Mouse (Mus musculus) heart, adult 9 months (tissue): ENCODE data around the gene Smpd3.

ENCODE experiments used
- DNase-seq, 2 experiments: peaks; one replicate each; pipeline ENCODE4 v3.0.0; 2022; ENCODE audit warnings: low spot score in 2 of 2

The Smpd3 gene

GRCm38 (mm10) chr8:106232751-106233150, 105.0 kb downstream of the Smpd3 start:
- DNase-seq, result no peak

- DNase-seq, result no peak
Measured at GRCm38 (mm10) chr8:106231536-106231935, 106.3 kb downstream of the Smpd3 start.

GRCm38 (mm10) chr8:106226589-106226988, 111.2 kb downstream of the Smpd3 start:
- peak; percentile 12 to 47 for DNase-seq

- no peak for DNase-seq
Measured at GRCm38 (mm10) chr8:106219620-106220019, 118.2 kb downstream of the Smpd3 start.

- DNase-seq, result no peak
Measured at GRCm38 (mm10) chr8:106213959-106214358, 123.8 kb downstream of the Smpd3 start.

DNA sequence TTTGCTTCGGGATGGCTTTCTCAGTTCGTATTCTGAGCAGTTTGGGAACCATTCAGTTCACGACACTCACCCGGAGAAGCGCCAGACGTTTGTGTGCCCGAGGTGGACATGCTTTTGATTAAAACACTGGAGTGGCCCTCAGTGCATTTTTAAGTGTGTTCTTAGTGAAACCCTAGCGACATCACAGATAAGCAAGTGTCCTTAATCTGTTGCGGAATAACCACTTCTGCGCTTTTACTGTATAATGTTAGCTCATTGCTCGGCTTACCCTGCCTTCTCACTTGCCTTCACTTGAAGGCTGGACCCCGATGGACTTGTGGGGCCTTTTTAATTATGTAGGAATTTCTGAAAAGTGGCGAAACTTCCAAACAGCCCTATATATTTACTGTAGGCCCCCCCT, 126.4 kb downstream of the Smpd3 start:
- DNase-seq, result no peak

DNA sequence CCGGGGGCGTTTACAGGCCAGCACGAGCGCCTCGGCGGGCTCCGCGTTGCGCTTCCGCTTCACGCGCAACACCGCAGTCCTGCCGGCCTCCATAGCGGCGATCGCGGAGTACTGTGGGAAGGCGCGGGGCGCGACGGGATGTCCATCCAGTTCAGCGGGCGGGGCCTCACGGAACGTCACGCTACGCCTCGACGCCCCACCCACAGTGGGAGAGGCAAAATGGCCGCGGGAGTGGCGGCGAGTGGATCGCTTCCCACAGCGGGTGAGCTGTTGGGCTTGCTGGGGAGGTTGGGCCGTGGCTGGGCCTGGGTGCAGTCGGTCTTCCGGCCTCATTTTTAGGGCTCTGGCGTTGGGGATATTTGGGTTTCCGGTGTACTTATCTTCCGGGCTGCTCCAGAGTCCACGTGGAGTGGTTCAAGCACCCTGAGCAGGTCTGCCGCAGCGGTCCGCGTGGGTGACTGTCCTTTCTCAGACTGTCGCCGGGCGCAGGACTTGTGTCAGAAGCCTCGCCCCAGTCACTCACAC, 126.9 kb downstream of the Smpd3 start, which contains the start of the genes Slc7a6os and Prmt7:
TSS of gene Slc7a6os (minus strand) at position 115 of the 525 bp plus-strand sequence.
TSS of gene Prmt7 (plus strand) at position 116 of the 525 bp plus-strand sequence.
- DNase-seq, result peak; percentile 93 to 94

GRCm38 (mm10) chr8:106210035-106210731, 127.6 kb downstream of the Smpd3 start:
- no peak for DNase-seq
